Mouse (Mus musculus): ENCODE results near the gene Scoc. TPM values are rescaled to one million over a fixed set of nuclear protein-coding genes. Genes with fewer than 3 reads are reported as not detected.
A peak's percentile ranks its signal among the peaks of the same experiment; 100 is the strongest.

The Scoc gene
- polyA plus RNA-seq, 1 experiment = 24.5 TPM

DNA sequence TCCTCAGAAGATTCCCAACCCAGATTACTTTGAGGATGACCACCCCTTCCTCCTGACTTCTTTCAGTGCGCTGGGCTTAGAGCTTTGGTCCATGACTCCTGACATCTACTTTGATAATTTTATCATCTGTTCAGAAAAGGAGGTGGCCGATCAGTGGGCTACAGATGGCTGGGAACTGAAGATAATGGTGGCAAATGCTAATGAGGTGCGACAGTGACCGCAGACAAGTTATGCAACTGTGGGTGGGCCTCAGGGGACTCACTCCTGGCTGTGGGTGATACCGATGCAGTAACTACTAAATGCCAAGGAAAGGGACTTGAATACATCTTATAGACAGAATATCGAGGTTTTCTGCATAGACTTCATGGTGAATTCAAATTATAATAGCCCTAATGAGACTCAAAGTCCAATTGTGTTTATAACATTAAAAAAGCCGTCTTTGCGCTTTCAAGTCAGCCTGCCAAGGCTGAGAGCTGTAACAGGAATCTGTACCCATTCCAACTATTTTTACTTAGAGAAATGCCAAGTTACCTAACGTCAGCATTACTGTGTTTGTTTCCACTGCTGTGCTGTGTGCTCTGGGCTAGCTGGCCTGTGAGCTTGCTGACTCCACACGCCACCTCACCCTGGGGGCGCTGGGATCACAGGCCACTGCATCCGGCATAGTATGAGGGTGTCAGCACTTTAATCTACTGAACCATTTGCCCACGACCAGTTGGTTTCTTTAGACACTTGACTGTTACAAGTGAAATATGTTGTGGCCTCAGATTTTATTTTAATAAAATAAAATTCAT is 35.0 kb downstream of the Scoc start:
- H3K36me3 ChIP-seq (ENCODE audit: control insufficient read depth, insufficient read depth, low read length) = no peaks in the 10 kb centered on the region
- 57% methylated on average over 13 of the region's 13 CpGs for WGBS
- H3K4me1 ChIP-seq (ENCODE audit: control insufficient read depth, insufficient read depth, low read length) = no peaks in the 10 kb centered on the region
- peak; percentile 78 for DNase-seq
- no peaks in the 10 kb centered on the region for H3K27me3 ChIP-seq (replicated peaks; ENCODE audit: control insufficient read depth, insufficient read depth, low read length)
- H3K4me3 ChIP-seq (ENCODE audit: insufficient read depth, low read depth, low read length) = no peak overlapping the region
- TF ChIP-seq POLR2A (IDR thresholded peaks at IDR 0.05; ENCODE audit: low read depth, low read length) (no peak), CTCF (conservative IDR thresholded peaks at IDR 0.05; ENCODE audit: insufficient read depth, insufficient read length, low read depth, low read length) (no peak)
- no peak overlapping the region for H3K27ac ChIP-seq (ENCODE audit: insufficient read depth, low read depth, low read length)

DNA sequence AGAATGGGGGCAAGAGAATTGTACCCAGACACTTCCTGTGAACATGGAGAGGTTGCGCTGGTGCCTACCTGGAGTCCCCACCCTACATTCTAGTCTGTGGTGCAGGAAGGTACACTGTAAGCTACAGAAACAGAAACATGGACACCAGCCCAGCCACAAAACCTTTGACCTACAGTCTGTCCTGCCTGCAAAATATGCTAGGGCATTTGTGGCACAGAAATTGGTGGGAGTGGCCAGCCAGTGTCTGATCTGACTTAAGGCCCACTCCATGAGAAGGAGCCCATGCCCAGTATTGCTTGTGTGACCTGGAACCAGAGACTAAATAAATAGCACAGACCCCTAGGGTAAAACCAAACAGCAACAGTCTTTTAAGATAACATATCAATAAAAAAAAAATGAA is 36.8 kb downstream of the Scoc start:
- Histone ChIP-seq H3K27ac (ENCODE audit: insufficient read depth, low read depth, low read length) (no peak overlapping the region), H3K36me3 (ENCODE audit: control insufficient read depth, insufficient read depth, low read length) (no peaks in the 10 kb centered on the region), H3K4me1 (ENCODE audit: control insufficient read depth, insufficient read depth, low read length) (no peaks in the 10 kb centered on the region), H3K4me3 (ENCODE audit: insufficient read depth, low read depth, low read length) (no peak overlapping the region), H3K27me3 (replicated peaks; ENCODE audit: control insufficient read depth, insufficient read depth, low read length) (no peaks in the 10 kb centered on the region)
- peak; percentile 50 for DNase-seq
- no peak for TF ChIP-seq CTCF (conservative IDR thresholded peaks at IDR 0.05; ENCODE audit: insufficient read depth, insufficient read length, low read depth, low read length)
- TF ChIP-seq POLR2A (IDR thresholded peaks at IDR 0.05; ENCODE audit: low read depth, low read length) = no peak
- WGBS = 83% methylated on average over 1 of the region's 1 CpGs

GRCm38 (mm10) chr8:83418805-83419516 is 39.2 kb downstream of the Scoc start:
- H3K27me3 ChIP-seq (replicated peaks; ENCODE audit: control insufficient read depth, insufficient read depth, low read length) = no peaks in the 10 kb centered on the region
- no peak for DNase-seq
- 84% methylated on average over 11 of the region's 11 CpGs for WGBS
- TF ChIP-seq POLR2A (IDR thresholded peaks at IDR 0.05; ENCODE audit: low read depth, low read length) (no peak), CTCF (conservative IDR thresholded peaks at IDR 0.05; ENCODE audit: insufficient read depth, insufficient read length, low read depth, low read length) (no peak)
- H3K4me1 ChIP-seq (ENCODE audit: control insufficient read depth, insufficient read depth, low read length) = no peaks in the 10 kb centered on the region
- no peak overlapping the region for H3K4me3 ChIP-seq (ENCODE audit: insufficient read depth, low read depth, low read length)
- H3K27ac ChIP-seq (ENCODE audit: insufficient read depth, low read depth, low read length) = no peak overlapping the region
- H3K36me3 ChIP-seq (ENCODE audit: control insufficient read depth, insufficient read depth, low read length) = no peaks in the 10 kb centered on the region

DNA sequence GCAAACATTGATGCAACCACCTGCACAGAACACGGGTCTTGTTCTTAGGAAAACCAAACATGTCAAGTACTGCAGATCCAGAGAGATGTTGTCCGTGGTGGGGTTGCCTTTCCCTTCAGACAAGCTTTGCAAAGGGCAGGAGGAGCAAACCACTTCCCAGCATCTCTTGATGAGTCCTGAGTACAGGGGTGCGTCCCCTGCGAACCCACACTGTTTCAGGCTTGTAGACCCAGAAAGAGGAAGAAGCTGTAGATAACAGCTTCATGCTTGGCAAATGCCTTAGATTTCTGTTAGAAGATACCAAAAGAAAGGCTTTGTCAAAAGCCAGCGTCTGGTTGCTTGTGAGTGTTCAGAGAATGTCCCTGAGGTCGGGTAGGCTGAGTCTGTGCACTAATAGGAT is 40.2 kb downstream of the Scoc start:
- Histone ChIP-seq H3K27me3 (replicated peaks; ENCODE audit: control insufficient read depth, insufficient read depth, low read length) (no peaks in the 10 kb centered on the region), H3K27ac (ENCODE audit: insufficient read depth, low read depth, low read length) (no peak overlapping the region), H3K4me3 (ENCODE audit: insufficient read depth, low read depth, low read length) (no peak overlapping the region), H3K4me1 (ENCODE audit: control insufficient read depth, insufficient read depth, low read length) (no peaks in the 10 kb centered on the region), H3K36me3 (ENCODE audit: control insufficient read depth, insufficient read depth, low read length) (no peaks in the 10 kb centered on the region)
- DNase-seq = no peak
- 72% methylated on average over 6 of the region's 6 CpGs for WGBS
- TF ChIP-seq CTCF (conservative IDR thresholded peaks at IDR 0.05; ENCODE audit: insufficient read depth, insufficient read length, low read depth, low read length) (no peak), POLR2A (IDR thresholded peaks at IDR 0.05; ENCODE audit: low read depth, low read length) (no peak)

DNA sequence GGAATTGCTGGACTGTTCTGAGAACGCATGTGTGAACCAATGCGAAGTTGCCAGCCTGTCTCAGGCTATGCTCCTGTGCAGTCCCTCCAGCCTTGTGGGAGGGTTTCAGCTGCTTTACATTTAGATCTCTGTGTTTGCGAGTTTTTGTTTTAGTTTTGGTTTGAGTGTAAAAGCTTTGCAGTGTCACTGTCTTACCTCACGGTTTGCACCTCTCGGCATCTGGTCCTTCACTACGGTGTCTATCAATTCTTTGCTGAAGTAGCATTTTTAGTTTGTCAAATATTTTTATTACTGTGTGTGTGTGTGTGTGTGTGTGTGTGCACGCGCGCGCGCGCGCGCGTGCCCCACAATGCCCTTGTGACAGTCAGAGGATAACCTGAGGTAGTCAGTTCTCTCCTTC is 41.3 kb downstream of the Scoc start:
- H3K4me3 ChIP-seq (ENCODE audit: insufficient read depth, low read depth, low read length) = no peak overlapping the region
- no peak overlapping the region for H3K27ac ChIP-seq (ENCODE audit: insufficient read depth, low read depth, low read length)
- no peaks in the 10 kb centered on the region for H3K4me1 ChIP-seq (ENCODE audit: control insufficient read depth, insufficient read depth, low read length)
- 97% methylated on average over 15 of the region's 15 CpGs for WGBS
- no peaks in the 10 kb centered on the region for H3K36me3 ChIP-seq (ENCODE audit: control insufficient read depth, insufficient read depth, low read length)
- no peak for DNase-seq
- TF ChIP-seq CTCF (conservative IDR thresholded peaks at IDR 0.05; ENCODE audit: insufficient read depth, insufficient read length, low read depth, low read length) (no peak), POLR2A (IDR thresholded peaks at IDR 0.05; ENCODE audit: low read depth, low read length) (no peak)
- no peaks in the 10 kb centered on the region for H3K27me3 ChIP-seq (replicated peaks; ENCODE audit: control insufficient read depth, insufficient read depth, low read length)

- Histone ChIP-seq H3K27me3 (replicated peaks; ENCODE audit: control insufficient read depth, insufficient read depth, low read length) (no peaks in the 10 kb centered on the region), H3K4me1 (ENCODE audit: control insufficient read depth, insufficient read depth, low read length) (no peaks in the 10 kb centered on the region), H3K36me3 (ENCODE audit: control insufficient read depth, insufficient read depth, low read length) (no peaks in the 10 kb centered on the region), H3K4me3 (ENCODE audit: insufficient read depth, low read depth, low read length) (no peak overlapping the region), H3K27ac (ENCODE audit: insufficient read depth, low read depth, low read length) (no peak overlapping the region)
- TF ChIP-seq CTCF (conservative IDR thresholded peaks at IDR 0.05; ENCODE audit: insufficient read depth, insufficient read length, low read depth, low read length) (no peak), POLR2A (IDR thresholded peaks at IDR 0.05; ENCODE audit: low read depth, low read length) (no peak)
- DNase-seq = no peak
- WGBS = 81% methylated on average over 7 of the region's 7 CpGs
These were observed 49.7 kb downstream of the Scoc start for GRCm38 (mm10) chr8:83408496-83408895.

DNA sequence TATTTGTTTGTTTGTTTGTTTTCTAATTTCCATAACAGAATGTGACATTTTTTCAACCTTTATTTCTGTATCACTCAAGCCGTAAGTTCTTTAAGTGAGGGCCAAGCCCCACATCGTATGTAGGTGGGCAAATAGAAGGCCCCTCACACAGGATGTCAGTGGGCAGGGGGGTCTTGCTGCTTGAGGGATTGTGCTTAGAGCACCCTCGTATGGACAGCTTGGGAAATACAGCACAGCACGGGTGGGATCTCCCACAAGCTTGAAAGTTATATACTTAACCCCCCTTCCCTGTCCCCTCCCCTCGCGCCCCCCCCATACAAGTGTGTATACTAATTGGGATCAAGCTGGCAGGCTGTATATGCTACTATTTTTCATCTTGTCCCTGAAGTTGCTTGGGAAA is 51.4 kb downstream of the Scoc start:
- DNase-seq = no peak
- Histone ChIP-seq H3K36me3 (ENCODE audit: control insufficient read depth, insufficient read depth, low read length) (no peaks in the 10 kb centered on the region), H3K27me3 (replicated peaks; ENCODE audit: control insufficient read depth, insufficient read depth, low read length) (no peaks in the 10 kb centered on the region), H3K27ac (ENCODE audit: insufficient read depth, low read depth, low read length) (no peak overlapping the region), H3K4me1 (ENCODE audit: control insufficient read depth, insufficient read depth, low read length) (no peaks in the 10 kb centered on the region), H3K4me3 (ENCODE audit: insufficient read depth, low read depth, low read length) (no peak overlapping the region)
- TF ChIP-seq CTCF (conservative IDR thresholded peaks at IDR 0.05; ENCODE audit: insufficient read depth, insufficient read length, low read depth, low read length) (no peak), POLR2A (IDR thresholded peaks at IDR 0.05; ENCODE audit: low read depth, low read length) (no peak)
- WGBS = 38% methylated on average over 6 of the region's 6 CpGs
